Mouse (Mus musculus) layer of hippocampus, adult 9-11 months (tissue): ENCODE results near the gene Luc7l3.

ENCODE experiments used
- DNase-seq: peaks from one replicate; pipeline ENCODE4 v3.0.0; 2022

Gene Luc7l3

DNA sequence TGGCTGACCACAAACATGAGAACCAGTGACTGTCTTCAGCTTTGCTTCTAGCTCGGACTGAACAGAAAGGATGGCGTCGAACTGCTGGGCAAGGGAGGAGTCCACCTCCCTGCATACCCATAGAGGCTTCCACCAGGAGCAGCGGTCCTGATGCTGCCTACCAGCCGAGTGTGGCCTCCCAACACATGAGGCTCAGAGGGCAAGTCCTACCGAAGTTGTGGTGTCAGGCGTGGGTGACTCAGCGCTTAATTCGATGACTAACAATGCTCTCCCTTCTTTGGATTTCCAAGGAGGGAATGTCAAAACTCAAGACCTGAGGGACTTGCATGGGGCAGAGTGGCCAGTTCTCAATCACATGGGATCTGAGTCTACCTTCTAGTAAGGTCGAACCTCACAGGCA, 68.1 kb downstream of the Luc7l3 start:
- no peak for DNase-seq

- DNase-seq = no peak
These were observed 68.6 kb downstream of the Luc7l3 start for GRCm38 (mm10) chr11:94253156-94253555.

GRCm38 (mm10) chr11:94246789-94247061, 75.1 kb downstream of the Luc7l3 start:
- DNase-seq = no peak

- DNase-seq = no peak
These were observed 75.6 kb downstream of the Luc7l3 start, which contains the start of gene Wfikkn2 for GRCm38 (mm10) chr11:94245955-94246788. Gene Wfikkn2 (minus strand): TSS chr11:94246005.

DNA sequence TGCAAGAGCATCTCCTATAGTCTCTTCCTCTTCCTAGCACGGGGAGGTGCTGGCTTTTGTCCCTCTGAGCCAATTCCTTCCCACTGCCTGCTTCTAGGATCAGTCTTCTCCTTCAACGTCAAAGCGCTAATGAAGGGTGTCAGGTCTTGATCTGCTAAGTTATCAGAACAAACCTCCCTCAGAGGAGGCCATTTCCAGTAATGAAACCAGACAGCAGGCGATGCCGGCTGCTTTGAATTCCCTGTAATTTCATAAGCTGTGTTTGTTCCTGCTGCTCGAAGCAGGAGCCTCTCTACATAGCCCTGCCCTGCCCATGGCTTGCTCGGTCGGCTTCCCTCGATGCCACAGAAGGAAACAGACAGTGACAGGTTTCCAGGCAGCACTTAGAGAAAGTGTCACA, 77.4 kb downstream of the Luc7l3 start:
- no peak for DNase-seq

DNA sequence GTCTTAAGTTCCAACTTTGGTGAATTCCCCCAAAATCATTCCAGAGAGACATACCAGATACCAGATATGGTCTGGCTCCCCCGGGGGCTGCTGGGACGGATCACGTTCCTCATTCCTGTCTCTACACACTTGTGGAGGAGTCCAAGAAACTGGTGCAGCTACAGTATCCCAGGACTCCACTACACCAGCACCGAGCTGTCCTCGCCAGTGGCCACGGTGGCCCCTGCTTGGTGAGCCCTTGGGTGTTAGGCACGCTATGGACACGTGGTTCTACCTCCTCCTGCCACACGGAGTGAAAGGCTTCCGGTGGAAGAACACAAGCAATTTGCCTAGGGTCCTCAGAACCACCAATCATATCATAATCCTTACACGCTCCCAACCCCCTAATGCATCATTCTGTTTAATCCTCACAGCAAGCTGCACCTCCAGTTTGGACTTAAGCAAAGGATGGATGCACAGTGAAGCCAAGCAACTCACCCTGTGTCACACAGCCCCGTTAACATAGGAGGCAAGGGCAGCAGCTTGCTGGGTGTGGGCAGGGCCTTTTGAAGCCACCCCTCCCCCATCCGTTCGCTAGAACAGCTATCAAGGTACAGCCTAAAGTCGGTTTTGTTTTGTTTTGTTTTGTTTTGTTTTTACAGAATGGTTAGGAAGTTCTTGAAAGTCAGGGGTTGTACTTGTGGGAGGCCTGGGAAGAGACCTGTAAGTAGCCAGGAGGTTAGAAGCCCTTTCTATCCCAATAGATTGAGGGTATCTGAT, 78.2 kb downstream of the Luc7l3 start:
- no peak for DNase-seq

DNA sequence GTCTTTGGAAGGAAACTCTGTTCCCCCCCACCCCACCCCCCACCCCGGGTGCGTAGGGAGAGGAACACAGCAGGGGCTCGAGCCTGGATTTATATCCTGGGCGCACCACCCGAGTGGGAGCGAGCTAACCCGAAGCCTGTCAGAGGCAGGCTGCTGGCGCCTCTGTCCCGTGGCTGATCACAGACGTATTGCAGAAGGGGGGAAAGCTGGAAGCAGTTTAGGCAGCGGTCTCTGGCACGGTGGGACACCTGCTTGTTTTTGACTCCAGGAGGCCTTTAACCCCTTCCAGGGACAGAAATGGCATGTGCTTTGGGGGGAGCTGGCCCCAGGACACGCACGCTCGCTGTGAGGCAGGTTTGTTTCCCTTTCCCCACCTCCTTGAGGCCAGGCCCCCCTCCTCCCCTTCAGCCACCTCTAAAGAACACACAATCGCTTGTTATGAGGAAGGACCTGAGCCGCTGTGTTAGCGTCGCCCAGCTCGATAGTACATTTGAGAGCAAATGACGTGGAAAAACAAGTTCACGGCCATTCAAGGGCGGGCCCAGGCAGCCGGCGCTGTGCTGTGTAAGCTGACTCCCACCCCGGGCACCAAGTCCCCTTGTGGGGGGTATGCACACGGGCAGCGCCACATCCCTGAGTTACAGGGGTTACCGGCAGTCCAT, 78.9 kb downstream of the Luc7l3 start:
- no peak for DNase-seq

- no peak for DNase-seq
These were observed 82.1 kb downstream of the Luc7l3 start for GRCm38 (mm10) chr11:94239706-94240105.

GRCm38 (mm10) chr11:94238786-94239185, 83.0 kb downstream of the Luc7l3 start:
- DNase-seq = no peak
